Comparison of ENCODE assay signal across 21 mouse cellular contexts in genomic region chr8:115825899-115826502, GRCm38 (mm10).
A peak's percentile ranks its signal among the peaks of the same experiment; 100 is the strongest.
DNase-seq lines count a peak whose midpoint lies in the region; ATAC-seq and TF ChIP-seq lines count a peak whose summit lies in the region.
"Had no signal": no experiment of that assay in that cellular context is flagged by ENCODE, and none has a peak within 500 bp of the region (broad histone marks: within the 10 kb centered on the region; RNA-seq: fewer than 3 reads in every experiment).

No protein-coding gene starts in this region.

- H3K4me3 ChIP-seq in kidney, embryonic 14.5 days (ENCODE audit: low read length), result no peak overlapping the region
- H3K4me3 ChIP-seq in lung, postnatal 0 days (ENCODE audit: low read depth, low read length), result no peak overlapping the region
- H3K4me3 ChIP-seq in intestine, embryonic 14.5 days (ENCODE audit: low read depth, low read length), result no peak overlapping the region
- H3K4me3 ChIP-seq: forebrain, embryonic 10.5 days; left cerebral cortex, adult 2 months; midbrain, embryonic 12.5 days; neural tube, embryonic 13.5 days had no signal

- no peak overlapping the region for H3K9ac ChIP-seq in kidney, embryonic 14.5 days (ENCODE audit: low read depth, low read length)
- H3K9ac ChIP-seq in lung, postnatal 0 days (replicated peaks; ENCODE audit: low read depth), result no peak overlapping the region
- H3K9ac ChIP-seq in intestine, embryonic 14.5 days (ENCODE audit: low read length), result no peak overlapping the region
- H3K9ac ChIP-seq: midbrain, embryonic 12.5 days; neural tube, embryonic 13.5 days had no signal

- no peaks in the 10 kb centered on the region for H3K9me3 ChIP-seq in kidney, embryonic 14.5 days (ENCODE audit: control insufficient read depth, low read length)
- no peaks in the 10 kb centered on the region for H3K9me3 ChIP-seq in lung, postnatal 0 days (ENCODE audit: low read length)
- no peaks in the 10 kb centered on the region for H3K9me3 ChIP-seq in intestine, embryonic 14.5 days (ENCODE audit: control insufficient read depth, low read length)
- H3K9me3 ChIP-seq: forebrain, embryonic 10.5 days; midbrain, embryonic 12.5 days; neural tube, embryonic 13.5 days had no signal

- peaks cover 3% of the 10 kb centered on the region; the same call in 1 of the 2 replicates for H3K4me1 ChIP-seq in kidney, embryonic 14.5 days (ENCODE audit: control insufficient read depth, insufficient read depth, low read length)
- H3K4me1 ChIP-seq in lung, postnatal 0 days (ENCODE audit: insufficient read depth, low read depth, low read length), result 0 out of 2 replicates have a peak, but pooled peaks cover 5% of the 10 kb centered on the region
- H3K4me1 ChIP-seq in intestine, embryonic 14.5 days (replicated peaks; ENCODE audit: control insufficient read depth, insufficient read depth, low read length), result peaks cover 18% of the 10 kb centered on the region
- H3K4me1 ChIP-seq: midbrain, embryonic 12.5 days; neural tube, embryonic 13.5 days had no signal

- peak overlapping the region; percentile 48; the same call in 1 of the 2 replicates for H3K27ac ChIP-seq in kidney, embryonic 14.5 days (ENCODE audit: low read depth, low read length)
- no peak overlapping the region for H3K27ac ChIP-seq in lung, postnatal 0 days (ENCODE audit: low read length)
- H3K27ac ChIP-seq in intestine, embryonic 14.5 days (ENCODE audit: low read depth), result peak overlapping the region; percentile 64; the same call in 1 of the 2 replicates
- H3K27ac ChIP-seq: forebrain, embryonic 10.5 days; left cerebral cortex, adult 2 months; midbrain, embryonic 12.5 days; neural tube, embryonic 13.5 days had no signal

- no peak for DNase-seq in kidney, postnatal 10 days
- DNase-seq in lung, postnatal 0 days (ENCODE audit: low spot score), result peak; percentile 6
- no peak for DNase-seq in lung, adult 18-20 months
- no peak for DNase-seq in intestine, embryonic 14.5 days (ENCODE audit: low spot score)
- DNase-seq in cerebellum, adult 18-20 months, result no peak
- DNase-seq: adrenal gland, postnatal 36 days; B cell, adult 2 months; cerebellum, adult 11-12 months; cerebellum, postnatal 36 days; heart, adult 18-20 months; layer of hippocampus, adult 9-11 months; left cerebral cortex, postnatal 4 days; thymus, postnatal 36 days had no signal

- WGBS in kidney, embryonic 14.5 days, result 54% methylated on average over 5 of the region's 5 CpGs
- WGBS in lung, postnatal 0 days, result 50% methylated on average over 5 of the region's 5 CpGs
- whole genome bisulfite sequencing in intestine, embryonic 14.5 days, result 48% methylated on average over 5 of the region's 5 CpGs

- H3K27me3 ChIP-seq in kidney, embryonic 14.5 days (ENCODE audit: control insufficient read depth, insufficient read depth, low read length), result no peaks in the 10 kb centered on the region
- H3K27me3 ChIP-seq in lung, postnatal 0 days (replicated peaks; ENCODE audit: insufficient read depth, low read length), result no peaks in the 10 kb centered on the region
- H3K27me3 ChIP-seq in intestine, embryonic 14.5 days (replicated peaks; ENCODE audit: control insufficient read depth, insufficient read depth, low read length), result no peaks in the 10 kb centered on the region
- H3K27me3 ChIP-seq: midbrain, embryonic 12.5 days; neural tube, embryonic 13.5 days had no signal

- no peak for TF ChIP-seq CTCF in lung, postnatal 0 days (IDR thresholded peaks at IDR 0.05)

- ATAC-seq in kidney, embryonic 14.5 days (ENCODE audit: low FRiP score, low TSS enrichment), result no peak
- ATAC-seq in lung, postnatal 0 days, result no peak
- ATAC-seq in intestine, embryonic 14.5 days (replicated peaks; ENCODE audit: low FRiP score, low TSS enrichment, low read depth), result 0 out of 2 replicates have a peak, but pooled peaks have one; percentile 36
- ATAC-seq in erythroid progenitor cell, adult 5-6 weeks (replicated peaks; ENCODE audit: low FRiP score, poor library complexity, severe bottlenecking), result no peak
- ATAC-seq: hindbrain, embryonic 16.5 days had no signal

- no peaks in the 10 kb centered on the region for H3K36me3 ChIP-seq in kidney, embryonic 14.5 days (ENCODE audit: control insufficient read depth, insufficient read depth, low read length)
- H3K36me3 ChIP-seq in lung, postnatal 0 days (ENCODE audit: insufficient read depth, low read length), result no peaks in the 10 kb centered on the region
- no peaks in the 10 kb centered on the region for H3K36me3 ChIP-seq in intestine, embryonic 14.5 days (ENCODE audit: control insufficient read depth, insufficient read depth, low read length)
- H3K36me3 ChIP-seq: forebrain, embryonic 10.5 days; midbrain, embryonic 12.5 days; neural tube, embryonic 13.5 days had no signal

- TF ChIP-seq EP300 in lung, postnatal 0 days (IDR thresholded peaks at IDR 0.05), result no peak

- H3K4me2 ChIP-seq in kidney, embryonic 14.5 days (replicated peaks; ENCODE audit: low read depth, low read length), result no peak overlapping the region
- no peak overlapping the region for H3K4me2 ChIP-seq in lung, postnatal 0 days (replicated peaks; ENCODE audit: low read depth, low read length)
- H3K4me2 ChIP-seq in intestine, embryonic 14.5 days (ENCODE audit: low read length), result no peak overlapping the region
- H3K4me2 ChIP-seq: liver, embryonic 11.5 days; midbrain, embryonic 12.5 days; neural tube, embryonic 13.5 days had no signal
